Mouse (Mus musculus): ENCODE measurements around the gene Hmbs. TPM values are rescaled to one million over a fixed set of nuclear protein-coding genes. Genes with fewer than 3 reads are reported as not detected.

The Hmbs gene
- polyA plus RNA-seq, 1 experiment = 80.3 TPM

DNA sequence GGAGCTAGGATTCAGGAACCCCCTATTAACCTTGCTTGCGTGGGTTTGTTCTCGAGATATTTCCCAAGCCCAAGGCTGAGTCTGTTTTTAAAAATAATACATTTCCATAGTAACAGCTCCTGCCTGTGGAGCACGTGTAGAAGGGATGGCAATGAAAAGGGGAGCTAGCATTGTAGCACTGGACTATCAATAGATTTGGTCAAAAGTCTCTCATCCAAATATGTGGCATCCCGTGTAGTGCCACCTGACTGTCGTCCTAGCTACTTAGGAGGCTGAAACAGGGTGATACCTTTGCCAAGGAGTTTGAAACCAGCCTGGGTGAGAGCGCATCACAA lies 23.3 kb downstream of the Hmbs start:
- no peaks in the 10 kb centered on the region for H3K4me1 ChIP-seq (ENCODE audit: control insufficient read depth, insufficient read depth, low read length)
- no peak overlapping the region for H3K27ac ChIP-seq (ENCODE audit: insufficient read depth, low read length)

GRCm38 (mm10) chr9:44319887-44320798 lies 23.9 kb downstream of the Hmbs start, which contains the start of gene C2cd2l:
Gene C2cd2l, minus strand, starts transcription at chr9:44320285.
- Histone ChIP-seq H3K36me3 (ENCODE audit: control insufficient read depth, insufficient read depth, low read length, poor library complexity, severe bottlenecking) (no peaks in the 10 kb centered on the region), H3K4me1 (ENCODE audit: control insufficient read depth, insufficient read depth, low read length) (no peaks in the 10 kb centered on the region), H3K4me3 (ENCODE audit: low read depth, low read length) (peak within 1 kb of the TSS; percentile 63), H3K9ac (ENCODE audit: low read depth, poor library complexity, severe bottlenecking) (peak within 1 kb of the TSS; percentile 56), H3K9me3 (replicated peaks; ENCODE audit: control insufficient read depth, insufficient read depth, low read length, poor library complexity, severe bottlenecking) (no peaks in the 10 kb centered on the region), H3K27me3 (ENCODE audit: control insufficient read depth, insufficient read depth, low read length, poor library complexity, severe bottlenecking) (no peaks in the 10 kb centered on the region), H3K27ac (ENCODE audit: insufficient read depth, low read length) (no peak within 1 kb of the TSS)
- no peak for TF ChIP-seq POLR2A (IDR thresholded peaks at IDR 0.05; ENCODE audit: insufficient read depth, low read length)
- TF ChIP-seq CTCF (IDR thresholded peaks at IDR 0.05; ENCODE audit: low read depth, low read length) = no peak
- peak; percentile 64; the same call in 1 of the 2 replicates for TF ChIP-seq EP300 (IDR thresholded peaks at IDR 0.05; ENCODE audit: insufficient read depth, low read depth, low read length)

More for the DNA sequence above, 23.3 kb downstream of the Hmbs start:
- no peaks in the 10 kb centered on the region for H3K36me3 ChIP-seq (ENCODE audit: control insufficient read depth, insufficient read depth, low read length, poor library complexity, severe bottlenecking)
- H3K4me3 ChIP-seq (ENCODE audit: low read depth, low read length) = peak overlapping the region; percentile 36
- H3K9me3 ChIP-seq (replicated peaks; ENCODE audit: control insufficient read depth, insufficient read depth, low read length, poor library complexity, severe bottlenecking) = no peaks in the 10 kb centered on the region
- H3K27me3 ChIP-seq (ENCODE audit: control insufficient read depth, insufficient read depth, low read length, poor library complexity, severe bottlenecking) = no peaks in the 10 kb centered on the region
- peak overlapping the region; percentile 53 for H3K9ac ChIP-seq (ENCODE audit: low read depth, poor library complexity, severe bottlenecking)
- TF ChIP-seq CTCF (IDR thresholded peaks at IDR 0.05; ENCODE audit: low read depth, low read length) (no peak), POLR2A (IDR thresholded peaks at IDR 0.05; ENCODE audit: insufficient read depth, low read length) (no peak), EP300 (IDR thresholded peaks at IDR 0.05; ENCODE audit: insufficient read depth, low read depth, low read length) (no peak)

DNA sequence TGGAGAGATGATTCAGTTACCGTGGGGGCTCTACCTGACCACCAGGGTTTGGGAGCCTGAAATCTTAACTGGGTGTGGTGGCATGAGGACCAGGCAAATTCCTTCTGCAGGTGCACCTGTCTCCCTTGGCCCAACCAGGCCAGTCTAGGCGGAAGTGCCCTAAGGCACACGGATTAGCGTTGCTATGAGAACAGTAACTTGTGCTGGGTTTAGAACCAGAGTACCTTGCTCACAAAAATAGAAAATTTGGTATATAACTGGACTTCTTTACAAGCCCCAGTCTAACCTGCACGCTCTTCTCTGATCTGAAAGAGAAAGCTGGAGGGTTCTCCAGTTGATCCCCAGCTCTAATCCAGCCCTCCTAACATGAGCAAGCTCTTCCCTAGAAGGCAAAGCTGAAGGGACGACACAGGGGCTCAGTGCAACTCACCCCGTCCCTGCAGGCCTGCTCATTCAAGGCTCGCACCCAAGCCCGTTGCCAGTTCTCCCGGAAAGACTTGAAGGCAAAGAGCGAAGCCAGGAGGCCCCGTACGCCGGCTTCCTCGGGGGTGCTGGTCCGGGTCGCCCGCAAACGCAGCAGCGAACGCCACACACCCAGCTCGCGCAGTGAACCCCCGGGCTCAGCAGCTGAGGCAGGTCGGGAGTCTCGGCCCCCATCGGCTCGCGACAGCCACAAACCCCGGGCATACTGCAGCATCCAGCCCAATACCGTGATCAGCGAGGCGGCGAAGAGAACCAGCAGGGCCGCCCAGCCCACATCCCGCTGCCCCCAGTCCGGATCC lies 24.7 kb downstream of the Hmbs start:
- no peaks in the 10 kb centered on the region for H3K27me3 ChIP-seq (ENCODE audit: control insufficient read depth, insufficient read depth, low read length, poor library complexity, severe bottlenecking)
- peak overlapping the region; percentile 63 for H3K4me3 ChIP-seq (ENCODE audit: low read depth, low read length)
- no peaks in the 10 kb centered on the region for H3K4me1 ChIP-seq (ENCODE audit: control insufficient read depth, insufficient read depth, low read length)
- no peaks in the 10 kb centered on the region for H3K9me3 ChIP-seq (replicated peaks; ENCODE audit: control insufficient read depth, insufficient read depth, low read length, poor library complexity, severe bottlenecking)
- H3K36me3 ChIP-seq (ENCODE audit: control insufficient read depth, insufficient read depth, low read length, poor library complexity, severe bottlenecking) = no peaks in the 10 kb centered on the region
- TF ChIP-seq CTCF (IDR thresholded peaks at IDR 0.05; ENCODE audit: low read depth, low read length) (no peak), EP300 (IDR thresholded peaks at IDR 0.05; ENCODE audit: insufficient read depth, low read depth, low read length) (no peak), POLR2A (IDR thresholded peaks at IDR 0.05; ENCODE audit: insufficient read depth, low read length) (no peak)
- H3K27ac ChIP-seq (ENCODE audit: insufficient read depth, low read length) = no peak overlapping the region
- peak overlapping the region; percentile 56 for H3K9ac ChIP-seq (ENCODE audit: low read depth, poor library complexity, severe bottlenecking)

DNA sequence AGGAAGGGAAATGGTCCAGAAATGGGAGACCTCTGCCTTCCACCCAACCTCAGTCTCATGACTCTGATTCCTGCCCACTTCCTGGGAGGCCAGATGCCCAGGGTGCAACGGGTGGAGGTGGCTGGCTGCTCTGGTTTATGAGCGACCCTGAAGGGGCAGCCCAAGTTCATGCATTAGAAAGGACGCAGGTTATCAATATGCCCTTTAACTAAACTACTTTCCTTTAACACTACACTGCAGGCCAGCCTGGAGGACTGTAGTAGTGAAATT lies 25.3 kb downstream of the Hmbs start:
- H3K9me3 ChIP-seq (replicated peaks; ENCODE audit: control insufficient read depth, insufficient read depth, low read length, poor library complexity, severe bottlenecking) = no peaks in the 10 kb centered on the region
- no peak overlapping the region for H3K4me3 ChIP-seq (ENCODE audit: low read depth, low read length)
- H3K27ac ChIP-seq (ENCODE audit: insufficient read depth, low read length) = no peak overlapping the region
- no peaks in the 10 kb centered on the region for H3K4me1 ChIP-seq (ENCODE audit: control insufficient read depth, insufficient read depth, low read length)
- no peaks in the 10 kb centered on the region for H3K27me3 ChIP-seq (ENCODE audit: control insufficient read depth, insufficient read depth, low read length, poor library complexity, severe bottlenecking)
- no peaks in the 10 kb centered on the region for H3K36me3 ChIP-seq (ENCODE audit: control insufficient read depth, insufficient read depth, low read length, poor library complexity, severe bottlenecking)
- TF ChIP-seq CTCF (IDR thresholded peaks at IDR 0.05; ENCODE audit: low read depth, low read length) (no peak), POLR2A (IDR thresholded peaks at IDR 0.05; ENCODE audit: insufficient read depth, low read length) (no peak), EP300 (IDR thresholded peaks at IDR 0.05; ENCODE audit: insufficient read depth, low read depth, low read length) (no peak)
- no peak overlapping the region for H3K9ac ChIP-seq (ENCODE audit: low read depth, poor library complexity, severe bottlenecking)

DNA sequence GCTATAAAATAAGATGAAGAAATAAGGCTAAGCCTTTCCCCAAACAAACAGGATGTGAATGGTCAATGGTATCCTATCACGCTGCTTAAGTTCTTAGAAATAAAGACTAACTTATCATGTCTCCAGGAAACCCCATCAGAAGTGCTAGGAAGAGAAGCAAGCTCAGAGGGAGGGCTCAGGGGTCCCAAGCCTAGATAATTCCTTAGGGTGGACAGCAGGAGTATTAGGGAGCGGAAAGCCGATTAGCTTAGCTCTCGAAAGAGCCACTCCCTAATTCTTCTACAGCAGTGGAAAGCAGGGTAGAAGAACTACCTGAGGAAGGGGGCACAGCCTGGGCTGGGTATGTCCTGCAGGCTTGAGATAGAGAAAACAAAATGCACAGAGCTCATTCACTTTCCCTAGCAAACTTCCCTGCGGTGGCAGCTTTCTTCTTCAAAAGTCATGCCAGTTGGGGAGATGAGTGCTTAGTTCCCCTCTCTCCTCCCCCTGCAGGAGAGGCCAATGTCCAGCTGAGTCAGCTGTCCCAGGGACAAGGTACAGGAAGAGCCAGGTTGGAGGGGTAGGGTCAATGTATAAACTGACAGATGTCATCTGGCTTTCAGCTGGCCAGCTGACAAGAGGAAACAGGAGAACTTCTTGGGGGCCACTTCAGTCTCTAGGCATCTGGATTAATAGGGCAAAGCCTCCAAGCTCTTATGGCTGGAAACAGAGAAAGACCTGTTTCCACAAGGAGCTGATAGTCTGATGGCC lies 25.8 kb downstream of the Hmbs start:
- no peak overlapping the region for H3K9ac ChIP-seq (ENCODE audit: low read depth, poor library complexity, severe bottlenecking)

More for the DNA sequence above, 25.8 kb downstream of the Hmbs start:
- H3K36me3 ChIP-seq (ENCODE audit: control insufficient read depth, insufficient read depth, low read length, poor library complexity, severe bottlenecking) = no peaks in the 10 kb centered on the region
- H3K27me3 ChIP-seq (ENCODE audit: control insufficient read depth, insufficient read depth, low read length, poor library complexity, severe bottlenecking) = 0 out of 2 replicates have a peak, but pooled peaks cover under 1% of the 10 kb centered on the region
- no peak for TF ChIP-seq CTCF (IDR thresholded peaks at IDR 0.05; ENCODE audit: low read depth, low read length)
- TF ChIP-seq EP300 (IDR thresholded peaks at IDR 0.05; ENCODE audit: insufficient read depth, low read depth, low read length) = no peak
- H3K27ac ChIP-seq (ENCODE audit: insufficient read depth, low read length) = no peak overlapping the region
- H3K9me3 ChIP-seq (replicated peaks; ENCODE audit: control insufficient read depth, insufficient read depth, low read length, poor library complexity, severe bottlenecking) = no peaks in the 10 kb centered on the region
- H3K4me3 ChIP-seq (ENCODE audit: low read depth, low read length) = no peak overlapping the region
- no peaks in the 10 kb centered on the region for H3K4me1 ChIP-seq (ENCODE audit: control insufficient read depth, insufficient read depth, low read length)

All from ES-Bruce4 (cell line).